Mouse (Mus musculus) cerebellum, adult 2 months (tissue): ENCODE data around the gene 9030025P20Rik.
"Not testable (repeated sequence)": the region's sequence is repeated elsewhere in the genome, so short reads cannot be mapped to it uniquely, and the experiment has no call there.

ENCODE experiments used
- CTCF ChIP-seq: fragments of 200-500 bp; IDR thresholded peaks from 2 replicates; pipeline ENCODE4 v1.5.1; 2011; ENCODE audit warnings: low read depth, mild to moderate bottlenecking, control low read depth, low read length, moderate library complexity, borderline replicate concordance; ENCODE audit not compliant: insufficient read depth
- POLR2A ChIP-seq: fragments of 200-500 bp; IDR thresholded peaks from 2 replicates; pipeline ENCODE4 v1.6.1; 2011; ENCODE audit warnings: low read length, control low read depth, borderline replicate concordance; ENCODE audit not compliant: insufficient read depth

DNA sequence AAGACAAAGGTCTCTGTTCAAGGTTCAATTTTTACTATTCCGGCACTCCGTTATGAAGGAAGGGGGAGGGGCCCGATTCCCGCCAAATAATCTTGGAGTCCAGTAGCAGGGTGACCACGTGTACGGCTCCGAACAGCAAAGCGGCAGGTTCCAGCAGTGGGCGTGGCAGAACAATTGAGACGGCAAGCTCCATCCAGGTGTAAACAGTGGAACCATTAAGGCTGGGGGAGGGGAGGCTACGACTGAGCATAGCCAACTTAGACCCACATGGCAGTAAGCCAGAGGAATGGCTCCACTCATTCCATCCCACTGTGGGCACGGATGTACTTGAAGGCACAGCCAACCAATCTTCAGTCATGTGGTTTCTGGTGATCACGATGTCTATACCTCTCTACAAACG, 43.0 kb upstream of the 9030025P20Rik start:
- not testable (repeated sequence) for TF ChIP-seq CTCF, POLR2A
